Mouse (Mus musculus) kidney, adult 18-20 months (tissue): ENCODE results near the gene Usp40.

ENCODE experiments used
- DNase-seq: peaks from one replicate; pipeline ENCODE4 v3.0.0; 2021

Usp40 gene

GRCm38 (mm10) chr1:87941765-87942164, 66.6 kb downstream of the Usp40 start:
- DNase-seq = no peak

GRCm38 (mm10) chr1:87936516-87936915, 71.8 kb downstream of the Usp40 start:
- no peak for DNase-seq

GRCm38 (mm10) chr1:87936075-87936474, 72.3 kb downstream of the Usp40 start:
- DNase-seq = no peak

- DNase-seq = no peak
Observed at GRCm38 (mm10) chr1:87935546-87935945, 72.8 kb downstream of the Usp40 start.

GRCm38 (mm10) chr1:87935095-87935494, 73.3 kb downstream of the Usp40 start:
- no peak for DNase-seq

GRCm38 (mm10) chr1:87933051-87933450, 75.3 kb downstream of the Usp40 start:
- DNase-seq = no peak

- DNase-seq = no peak
Observed at GRCm38 (mm10) chr1:87929730-87930129, 78.6 kb downstream of the Usp40 start.

- DNase-seq = no peak
Observed at GRCm38 (mm10) chr1:87924888-87925287, 83.5 kb downstream of the Usp40 start.

- DNase-seq = peak; percentile 44
Observed at GRCm38 (mm10) chr1:87922666-87923065, 85.7 kb downstream of the Usp40 start.

GRCm38 (mm10) chr1:87920056-87920614, 88.2 kb downstream of the Usp40 start:
- DNase-seq = no peak

- DNase-seq = no peak
Observed at GRCm38 (mm10) chr1:87918061-87918460, 90.3 kb downstream of the Usp40 start.

GRCm38 (mm10) chr1:87917361-87917760, 91.0 kb downstream of the Usp40 start:
- no peak for DNase-seq

GRCm38 (mm10) chr1:87913356-87913755, 95.0 kb downstream of the Usp40 start:
- DNase-seq = no peak

GRCm38 (mm10) chr1:87910428-87910827, 97.9 kb downstream of the Usp40 start:
- no peak for DNase-seq

- DNase-seq = no peak
Observed at GRCm38 (mm10) chr1:87909565-87909964, 98.8 kb downstream of the Usp40 start.

GRCm38 (mm10) chr1:87908736-87909135, 99.6 kb downstream of the Usp40 start:
- peak; percentile 69 for DNase-seq

- no peak for DNase-seq
Observed at GRCm38 (mm10) chr1:87908006-87908405, 100.3 kb downstream of the Usp40 start.

- peak; percentile 75 for DNase-seq
Observed at GRCm38 (mm10) chr1:87906361-87906956, 101.9 kb downstream of the Usp40 start.

GRCm38 (mm10) chr1:87902186-87902585, 106.2 kb downstream of the Usp40 start:
- no peak for DNase-seq

- DNase-seq = peak; percentile 47
Observed at GRCm38 (mm10) chr1:87900979-87901378, 107.4 kb downstream of the Usp40 start.

GRCm38 (mm10) chr1:87899701-87900100, 108.7 kb downstream of the Usp40 start:
- no peak for DNase-seq

- no peak for DNase-seq
Observed at GRCm38 (mm10) chr1:87896921-87897320, 111.4 kb downstream of the Usp40 start.
